Mouse (Mus musculus): ENCODE data around the gene Bricd5.

Bricd5 gene

GRCm38 (mm10) chr17:24485090-24485860 lies 11.6 kb downstream of the Bricd5 start:
- no peak for DNase-seq (ENCODE audit: inconsistent ontology term)

DNA sequence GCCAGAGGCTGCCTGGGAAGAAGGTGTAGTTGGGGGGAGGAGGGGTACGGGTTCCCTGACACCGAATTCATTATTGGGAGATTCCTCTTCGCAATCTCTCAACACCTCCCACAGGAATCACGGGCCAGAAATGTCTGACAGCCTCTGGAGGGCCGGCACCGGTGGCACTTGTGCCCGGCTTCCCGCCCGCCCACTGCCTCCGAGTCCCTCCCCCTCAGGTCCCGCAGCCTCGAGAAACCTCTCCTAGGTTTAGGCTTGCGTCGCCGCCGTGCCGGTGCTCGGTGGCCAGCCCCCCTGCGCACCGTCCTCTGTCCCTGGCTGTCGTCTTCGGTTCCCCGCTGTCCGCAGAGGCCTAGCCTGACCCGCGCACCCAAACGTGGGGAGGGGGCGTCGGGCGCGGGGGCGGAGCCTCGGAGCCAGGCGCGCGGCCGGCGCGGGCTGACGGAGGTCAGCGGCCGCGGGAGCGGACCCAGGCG lies 14.5 kb downstream of the Bricd5 start, which contains the start of gene Caskin1:
TSS of gene Caskin1 (plus strand) at position 416 of the 476 bp plus-strand sequence.
- DNase-seq (ENCODE audit: inconsistent ontology term): peak; percentile 75

GRCm38 (mm10) chr17:24488662-24489264 lies 15.1 kb downstream of the Bricd5 start:
- DNase-seq (ENCODE audit: inconsistent ontology term): peak; percentile 61

DNA sequence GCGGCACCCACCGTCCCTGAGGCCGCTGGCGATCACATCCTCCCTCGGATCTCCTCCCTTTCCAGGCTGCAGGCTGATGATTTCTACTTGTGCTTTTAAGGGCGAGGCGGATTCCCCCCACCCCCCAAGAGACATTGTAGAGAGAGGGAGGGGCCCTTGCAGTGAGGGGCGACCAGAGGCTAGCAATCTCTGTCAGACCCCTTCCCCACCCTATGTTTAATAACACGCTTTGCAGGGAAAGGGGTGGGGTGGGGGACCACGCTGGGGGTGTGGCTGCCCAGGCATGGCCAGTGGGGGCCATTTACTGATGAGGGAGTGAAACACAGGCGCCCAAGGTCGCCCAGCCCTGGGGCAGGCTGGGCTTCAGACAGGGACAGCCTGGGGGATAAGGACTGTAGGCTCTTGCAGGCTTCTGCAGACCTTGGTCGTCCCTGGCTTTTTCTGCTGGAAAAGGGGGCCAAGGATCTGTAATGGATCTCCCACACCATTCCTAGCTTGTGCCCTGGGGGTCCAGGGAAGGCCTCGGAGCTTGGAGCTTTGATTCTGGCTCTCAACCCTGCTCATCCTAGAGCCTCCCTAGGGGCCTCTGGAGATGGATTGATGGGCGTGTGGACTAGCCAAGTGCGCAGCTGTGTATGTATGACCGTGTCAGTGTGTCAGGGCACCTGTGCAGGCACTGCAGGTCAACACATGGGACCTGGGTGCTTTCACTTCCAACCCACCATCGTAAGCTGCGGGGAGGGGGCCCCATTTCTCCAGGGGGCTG lies 15.8 kb downstream of the Bricd5 start:
- no peak for DNase-seq (ENCODE audit: inconsistent ontology term)

- DNase-seq (ENCODE audit: inconsistent ontology term): no peak
Measured at GRCm38 (mm10) chr17:24490399-24490798, 16.7 kb downstream of the Bricd5 start.

- peak; percentile 52 for DNase-seq (ENCODE audit: inconsistent ontology term)
Measured at GRCm38 (mm10) chr17:24494627-24495335, 21.1 kb downstream of the Bricd5 start.

DNA sequence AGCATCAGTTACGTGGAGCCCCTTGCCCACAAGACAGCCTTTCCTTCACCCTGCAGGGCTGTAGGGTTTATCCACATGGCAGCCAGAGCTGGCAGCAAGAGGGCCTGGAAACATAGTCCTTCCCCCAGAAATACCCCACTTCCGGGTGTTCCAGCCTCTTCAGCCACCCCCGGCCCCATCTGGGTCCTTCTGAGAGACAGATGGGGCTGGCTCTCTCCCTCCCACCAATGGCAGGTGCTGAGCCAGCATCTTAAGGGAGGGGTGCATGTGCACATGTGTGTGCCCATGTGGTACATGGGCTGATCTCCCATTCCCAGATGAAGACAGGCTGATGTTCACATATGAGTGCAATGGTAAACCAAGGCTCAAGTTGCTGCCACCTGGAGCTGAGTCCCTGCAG lies 21.8 kb downstream of the Bricd5 start:
- no peak for DNase-seq (ENCODE audit: inconsistent ontology term)

GRCm38 (mm10) chr17:24496026-24496425 lies 22.3 kb downstream of the Bricd5 start:
- DNase-seq (ENCODE audit: inconsistent ontology term): no peak

DNA sequence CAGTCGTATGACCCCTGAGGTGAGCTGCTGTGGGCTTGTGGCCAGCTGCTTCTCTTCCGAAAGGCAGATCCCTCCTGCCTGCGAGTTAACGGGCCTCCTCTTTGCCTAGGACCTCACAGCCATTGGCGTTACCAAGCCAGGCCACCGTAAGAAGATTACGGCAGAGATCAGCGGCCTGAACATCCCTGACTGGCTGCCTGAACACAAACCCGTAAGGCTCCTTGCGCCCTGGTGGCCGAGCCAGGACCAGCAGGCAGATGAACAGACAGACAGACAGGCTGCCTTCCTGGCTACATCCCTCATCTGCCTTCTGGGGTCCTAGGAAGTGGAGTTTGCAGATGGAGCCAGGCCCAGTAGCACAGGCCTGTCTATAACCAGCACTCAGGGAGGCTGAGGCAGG lies 28.5 kb downstream of the Bricd5 start:
- DNase-seq (ENCODE audit: inconsistent ontology term): no peak

DNA sequence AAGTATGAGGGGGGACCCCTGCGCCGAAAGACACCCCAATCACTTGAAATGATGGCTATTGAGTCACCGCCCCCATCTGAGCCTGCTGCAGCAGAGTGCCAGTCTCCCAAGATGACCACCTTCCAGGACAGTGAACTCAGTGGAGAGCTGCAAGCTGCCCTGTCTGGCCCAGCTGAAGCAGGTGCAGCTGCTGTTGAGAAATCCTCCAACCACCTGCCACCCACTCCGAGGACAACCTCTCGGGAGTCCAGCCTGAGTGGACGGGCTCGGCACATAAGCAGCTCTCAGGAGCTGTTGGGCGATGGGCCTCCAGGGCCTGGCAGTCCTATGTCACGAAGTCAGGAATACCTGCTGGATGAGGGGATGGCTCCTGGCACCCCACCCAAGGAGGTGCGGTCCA lies 30.4 kb downstream of the Bricd5 start:
- no peak for DNase-seq (ENCODE audit: inconsistent ontology term)

- no peak for DNase-seq (ENCODE audit: inconsistent ontology term)
Measured at GRCm38 (mm10) chr17:24505286-24505955, 31.7 kb downstream of the Bricd5 start.

DNA sequence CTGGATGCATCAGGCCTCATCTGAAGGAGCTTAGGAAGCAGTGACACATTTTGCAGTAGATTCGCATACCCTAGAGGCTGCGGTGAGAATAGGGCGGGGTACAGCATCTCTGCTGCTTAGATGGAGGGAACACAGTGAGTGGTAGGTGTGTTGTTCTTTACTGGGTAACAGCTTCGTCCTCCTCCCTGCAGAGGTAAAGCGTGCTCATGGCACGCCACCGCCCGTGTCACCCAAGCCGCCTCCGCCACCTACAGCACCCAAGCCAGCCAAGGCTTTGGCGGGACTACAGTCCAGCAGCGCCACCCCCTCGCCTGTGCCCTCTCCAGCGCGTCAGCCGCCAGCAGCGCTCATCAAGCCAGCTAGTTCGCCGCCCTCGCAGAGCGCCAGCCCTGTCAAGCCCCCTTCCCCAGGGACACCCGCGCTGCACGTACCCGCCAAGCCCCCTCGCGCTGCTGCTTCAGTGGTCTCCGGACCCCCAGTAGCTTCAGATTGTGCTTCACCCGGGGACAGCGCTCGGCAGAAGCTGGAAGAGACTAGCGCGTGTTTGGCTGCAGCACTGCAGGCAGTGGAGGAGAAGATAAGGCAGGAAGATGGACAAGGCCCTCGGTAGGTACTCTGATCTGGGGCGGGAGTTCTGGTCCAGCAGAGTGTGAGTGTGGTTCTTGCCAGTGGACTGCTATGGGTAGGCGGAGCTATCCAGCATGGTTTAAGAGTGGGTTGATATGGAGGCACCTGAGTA lies 32.8 kb downstream of the Bricd5 start:
- no peak for DNase-seq (ENCODE audit: inconsistent ontology term)

- no peak for DNase-seq (ENCODE audit: inconsistent ontology term)
Measured at GRCm38 (mm10) chr17:24507129-24507664, 33.5 kb downstream of the Bricd5 start.

DNA sequence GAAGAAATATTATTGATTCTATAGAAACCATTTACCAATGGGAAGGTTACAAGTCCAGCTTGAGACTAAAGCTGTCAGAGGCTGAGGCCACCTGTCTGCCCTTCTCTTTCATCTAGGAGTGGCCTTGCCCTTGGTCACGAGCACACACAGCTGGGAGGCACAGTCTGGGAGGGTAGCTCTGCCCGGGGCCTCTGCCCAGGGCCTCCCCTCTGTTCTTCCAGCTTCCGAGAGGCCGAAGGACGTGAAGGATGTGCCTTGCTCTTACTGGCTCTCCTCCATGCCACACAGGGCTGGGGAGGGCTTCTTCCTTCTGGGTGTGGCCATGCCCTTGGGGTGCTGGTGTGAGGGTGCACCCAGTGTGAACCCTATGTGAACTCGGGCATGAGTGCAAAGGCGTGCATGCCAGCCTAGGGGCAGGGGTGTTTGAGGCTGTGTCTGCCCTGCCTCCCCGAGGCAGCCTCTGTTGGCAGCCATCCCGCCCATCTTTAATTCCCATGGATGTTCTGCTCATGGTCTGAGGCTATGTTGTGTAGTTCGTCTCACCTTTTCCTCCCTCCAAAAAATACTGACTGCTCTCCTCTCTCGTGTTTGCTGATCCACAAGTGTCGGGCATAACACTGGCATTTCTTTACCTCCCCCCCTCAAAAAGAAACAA lies 34.2 kb downstream of the Bricd5 start:
- DNase-seq (ENCODE audit: inconsistent ontology term): no peak

DNA sequence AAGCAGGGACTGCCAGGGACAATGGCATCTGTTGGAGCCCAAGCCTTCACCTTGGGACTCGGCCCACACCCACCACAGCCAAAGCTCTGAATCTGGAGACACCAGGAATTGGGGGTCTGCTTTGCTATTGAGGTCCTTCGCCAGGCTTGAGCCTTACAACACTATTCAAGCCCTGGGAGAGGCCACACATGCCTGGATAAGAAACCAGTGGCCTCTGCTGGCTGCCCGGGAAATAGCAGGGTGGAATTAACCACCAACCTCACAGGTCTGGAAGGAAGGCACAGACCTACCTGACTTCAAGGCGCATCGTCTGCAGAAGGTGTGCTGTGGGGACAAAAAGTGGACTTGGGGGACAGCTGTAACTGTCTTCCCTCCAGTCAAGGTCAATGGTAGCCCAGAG lies 39.9 kb downstream of the Bricd5 start:
- no peak for DNase-seq (ENCODE audit: inconsistent ontology term)

DNA sequence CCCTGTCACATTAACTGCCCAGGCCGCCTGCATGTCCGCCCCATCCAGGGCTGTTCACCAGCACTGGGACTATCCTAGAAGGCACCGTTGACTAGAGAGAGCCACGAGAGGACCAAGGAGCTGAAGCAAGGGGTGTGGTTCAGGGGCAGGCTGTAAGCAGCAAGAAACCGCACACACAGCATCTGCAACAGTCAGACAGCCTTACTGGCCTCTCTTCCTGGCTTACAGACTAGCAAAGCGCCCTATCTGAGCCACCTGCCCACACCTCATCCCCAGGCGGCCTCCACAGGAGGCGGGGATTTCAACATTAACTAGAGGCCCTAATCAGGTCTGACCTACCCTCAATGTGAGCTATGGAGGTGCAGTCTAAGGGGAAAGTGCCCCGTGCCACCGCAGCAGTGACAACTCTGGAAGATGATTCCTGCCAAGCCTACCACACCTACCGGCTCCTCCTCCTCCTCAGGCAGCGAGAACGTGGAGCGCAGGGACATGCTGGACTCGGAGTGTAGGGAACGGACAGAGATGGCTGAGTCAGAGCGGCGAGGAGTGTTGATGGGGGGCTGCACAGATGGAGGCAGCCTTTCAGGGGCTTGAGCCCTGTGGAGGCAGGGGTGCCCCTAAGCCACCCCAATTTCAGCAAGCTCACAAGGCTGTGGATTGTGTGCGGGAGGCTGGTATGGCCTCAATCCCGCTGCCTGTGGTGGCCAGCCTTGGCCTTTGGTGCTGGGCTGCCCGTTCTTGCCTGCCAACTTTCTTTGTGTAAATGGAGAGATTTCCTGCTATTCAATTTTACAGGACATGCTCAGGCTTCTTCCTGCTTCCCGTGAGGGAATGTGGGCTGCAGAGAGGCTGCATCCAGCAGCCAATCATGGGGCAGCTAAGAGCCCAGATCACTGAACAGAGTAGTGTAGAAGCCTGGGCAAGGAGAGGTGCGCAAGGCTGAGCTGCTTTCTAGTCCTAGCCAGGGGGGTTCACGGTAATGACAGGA lies 40.9 kb downstream of the Bricd5 start:
- DNase-seq (ENCODE audit: inconsistent ontology term): no peak

DNA sequence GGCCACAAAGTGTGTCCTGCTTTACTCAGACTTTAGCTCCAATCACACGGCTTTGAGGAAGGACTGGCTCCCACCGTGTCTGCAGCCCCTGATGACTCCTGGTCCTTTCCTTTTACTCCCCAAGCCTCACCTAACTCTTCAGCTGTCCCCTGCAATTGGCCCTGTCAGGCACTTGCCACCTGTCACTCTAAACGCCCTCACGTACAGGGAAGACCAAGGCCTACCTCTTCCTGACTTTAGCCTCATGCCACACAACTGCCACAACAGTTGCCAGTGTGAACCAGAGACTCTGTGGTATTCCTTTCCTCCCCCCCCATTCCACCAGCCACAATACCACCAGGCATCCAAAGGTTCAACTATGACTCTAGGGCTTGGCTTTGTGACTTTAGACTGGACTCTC lies 46.8 kb downstream of the Bricd5 start:
- no peak for DNase-seq (ENCODE audit: inconsistent ontology term)

- no peak for DNase-seq (ENCODE audit: inconsistent ontology term)
Measured at GRCm38 (mm10) chr17:24524734-24525133, 51.0 kb downstream of the Bricd5 start.
